Mouse (Mus musculus) limb, embryonic 14.5 days (tissue): ENCODE measurements around the gene 4930452B06Rik. TPM values are rescaled to one million over a fixed set of nuclear protein-coding genes. Genes with fewer than 3 reads are reported as not detected.

Experiments
- ATAC-seq: fragments of 200-750 bp; cut with Nextera tagmentation; 2 replicates; pipeline ENCODE4 v1.8.0; 2017; ENCODE audit warnings: low read depth, moderate number of reproducible peaks, moderate TSS enrichment; ENCODE audit not compliant: low FRiP score
- DNase-seq: peaks from one replicate; pipeline ENCODE4 v3.0.0-alpha.2; 2015; ENCODE audit warnings: low spot score
- H3K27ac ChIP-seq: fragments of 300-500 bp; sonication (generic); replicated peaks from 2 replicates; pipeline ENCODE4 v1.5.1; 2014; ENCODE audit warnings: low read depth, mild to moderate bottlenecking, low read length, moderate library complexity, mixed read lengths
- H3K27me3 ChIP-seq: fragments of 300-500 bp; sonication (generic); 2 replicates; pipeline ENCODE4 v1.6.1; 2014; ENCODE audit warnings: low read length, mixed read lengths; ENCODE audit not compliant: control insufficient read depth, insufficient read depth
- H3K36me3 ChIP-seq: fragments of 300-500 bp; sonication (generic); 2 replicates; pipeline ENCODE4 v1.6.1; 2014; ENCODE audit warnings: mild to moderate bottlenecking, low read length, moderate library complexity, mixed read lengths; ENCODE audit not compliant: control insufficient read depth, insufficient read depth
- H3K4me1 ChIP-seq: fragments of 300-500 bp; sonication (generic); 2 replicates; pipeline ENCODE4 v1.6.1; 2014; ENCODE audit warnings: antibody characterized with exemption, low read length, mixed read lengths; ENCODE audit not compliant: control insufficient read depth, insufficient read depth
- H3K4me2 ChIP-seq: fragments of 300-500 bp; sonication (generic); replicated peaks from 2 replicates; pipeline ENCODE4 v1.6.1; 2014; ENCODE audit warnings: low read depth, mild to moderate bottlenecking, low read length, moderate library complexity; ENCODE audit not compliant: severe bottlenecking
- H3K4me3 ChIP-seq: fragments of 300-500 bp; sonication (generic); replicated peaks from 2 replicates; pipeline ENCODE4 v1.5.1; 2014; ENCODE audit warnings: low read length
- H3K9ac ChIP-seq: fragments of 300-500 bp; sonication (generic); 2 replicates; pipeline ENCODE4 v1.6.1; 2014; ENCODE audit warnings: mild to moderate bottlenecking, low read depth, low read length, moderate library complexity; ENCODE audit not compliant: severe bottlenecking
- H3K9me3 ChIP-seq: fragments of 300-500 bp; sonication (generic); 2 replicates; pipeline ENCODE4 v1.6.1; 2016; ENCODE audit warnings: low read length; ENCODE audit not compliant: control insufficient read depth
- POLR2A ChIP-seq: fragments of 200-500 bp; IDR thresholded peaks from 2 replicates; pipeline ENCODE4 v1.8.0; 2012; ENCODE audit warnings: inconsistent platforms, mild to moderate bottlenecking, moderate library complexity, borderline replicate concordance; ENCODE audit not compliant: insufficient read depth, insufficient read length; ENCODE audit errors: extremely low read depth
- WGBS: fragments of 180-500 bp; shearing (Covaris S2); extraction: QIAGEN DNeasy Blood & Tissue Kit; methylation state at CpG from one replicate; pipeline ENCODE4 v1.1.7; 2014; 5-methylcytosine and 5-hydroxymethylcytosine counted together
- polyA plus RNA-seq, 2 experiments: library from polyadenylated mRNA; depleted of rRNA in 1 of 2; stranded (reverse) in 1 of 2; unstranded in 1 of 2; fragments of >200 nt; fragmentation: Nextera tagmentation in 1 of 2; extraction: Ambion mirVana in 1 of 2; gene quantifications; 2 replicates each; pipeline versions ENCODE4 v1.2.1 to v1.2.3; 2012 to 2014

4930452B06Rik gene
- polyA plus RNA-seq, 2 experiments = 2.7 to 5.0 TPM

GRCm38 (mm10) chr14:8447352-8447751, 218.7 kb downstream of the 4930452B06Rik start:
- H3K27me3 ChIP-seq = no peaks in the 10 kb centered on the region
- no peaks in the 10 kb centered on the region for H3K9me3 ChIP-seq
- no peak for TF ChIP-seq POLR2A
- no peak overlapping the region for H3K4me2 ChIP-seq
- H3K36me3 ChIP-seq = no peaks in the 10 kb centered on the region
- no peak for DNase-seq
- no peak overlapping the region for H3K27ac ChIP-seq
- H3K9ac ChIP-seq = no peak overlapping the region
- H3K4me3 ChIP-seq = no peak overlapping the region
- ATAC-seq = no peak
- WGBS = 89% methylated on average over 1 of the region's 1 CpGs
- H3K4me1 ChIP-seq = no peaks in the 10 kb centered on the region

- no peaks in the 10 kb centered on the region for H3K36me3 ChIP-seq
- no peak overlapping the region for H3K4me2 ChIP-seq
- no peaks in the 10 kb centered on the region for H3K27me3 ChIP-seq
- H3K27ac ChIP-seq = no peak overlapping the region
- DNase-seq (no peak), ATAC-seq (no peak)
- H3K4me3 ChIP-seq = no peak overlapping the region
- H3K9ac ChIP-seq = no peak overlapping the region
- no peaks in the 10 kb centered on the region for H3K9me3 ChIP-seq
- 76% methylated on average over 2 of the region's 2 CpGs for WGBS
- TF ChIP-seq POLR2A = no peak
- no peaks in the 10 kb centered on the region for H3K4me1 ChIP-seq
Measured at GRCm38 (mm10) chr14:8444363-8444762, 221.7 kb downstream of the 4930452B06Rik start.

GRCm38 (mm10) chr14:8442691-8443090, 223.3 kb downstream of the 4930452B06Rik start:
- H3K9ac ChIP-seq = no peak overlapping the region
- no peak for ATAC-seq
- no peak for DNase-seq
- H3K4me1 ChIP-seq = no peaks in the 10 kb centered on the region
- H3K27ac ChIP-seq = no peak overlapping the region
- H3K36me3 ChIP-seq = no peaks in the 10 kb centered on the region
- TF ChIP-seq POLR2A = no peak
- H3K9me3 ChIP-seq = no peaks in the 10 kb centered on the region
- H3K27me3 ChIP-seq = no peaks in the 10 kb centered on the region
- 76% methylated on average over 3 of the region's 3 CpGs for WGBS
- no peak overlapping the region for H3K4me3 ChIP-seq
- no peak overlapping the region for H3K4me2 ChIP-seq

GRCm38 (mm10) chr14:8441623-8442022, 224.4 kb downstream of the 4930452B06Rik start:
- no peaks in the 10 kb centered on the region for H3K27me3 ChIP-seq
- H3K9me3 ChIP-seq = no peaks in the 10 kb centered on the region
- H3K36me3 ChIP-seq = no peaks in the 10 kb centered on the region
- H3K4me3 ChIP-seq = no peak overlapping the region
- no peak overlapping the region for H3K9ac ChIP-seq
- no peak for DNase-seq
- TF ChIP-seq POLR2A = no peak
- 37% methylated on average over 3 of the region's 3 CpGs for WGBS
- ATAC-seq = no peak
- H3K4me1 ChIP-seq = no peaks in the 10 kb centered on the region
- H3K4me2 ChIP-seq = no peak overlapping the region
- no peak overlapping the region for H3K27ac ChIP-seq

- DNase-seq (no peak), ATAC-seq (no peak)
- H3K4me1 ChIP-seq = no peaks in the 10 kb centered on the region
- no peak overlapping the region for H3K4me3 ChIP-seq
- no peaks in the 10 kb centered on the region for H3K36me3 ChIP-seq
- no peak overlapping the region for H3K27ac ChIP-seq
- no peak overlapping the region for H3K9ac ChIP-seq
- H3K4me2 ChIP-seq = no peak overlapping the region
- TF ChIP-seq POLR2A = no peak
- WGBS = 57% methylated on average over 6 of the region's 6 CpGs
- no peaks in the 10 kb centered on the region for H3K27me3 ChIP-seq
- no peaks in the 10 kb centered on the region for H3K9me3 ChIP-seq
Measured at GRCm38 (mm10) chr14:8430611-8431230, 235.3 kb downstream of the 4930452B06Rik start.
